Mouse (Mus musculus): ENCODE measurements around the gene Cdca4. TPM values are rescaled to one million over a fixed set of nuclear protein-coding genes. Genes with fewer than 3 reads are reported as not detected.

Gene Cdca4
- polyA plus RNA-seq, 1 experiment from 2014 or later = 206 TPM

GRCm38 (mm10) chr12:112868178-112869087 lies 39.2 kb upstream of the Cdca4 start, which contains the start of gene Gpr132:
TSS of gene Gpr132 (minus strand) at chr12:112868228.
- no peaks in the 10 kb centered on the region for H3K9me3 ChIP-seq (replicated peaks)
- DNase-seq (ENCODE audit: low spot score) = no peak
- H3K4me1 ChIP-seq = peaks cover 18% of the 10 kb centered on the region
- no peak within 1 kb of the TSS for H3K27ac ChIP-seq
- WGBS = 64% methylated on average over 13 of the region's 13 CpGs
- H3K36me3 ChIP-seq = no peaks in the 10 kb centered on the region
- H3K27me3 ChIP-seq (ENCODE audit: low read depth, poor library complexity, severe bottlenecking) = peaks cover 53% of the 10 kb centered on the region
- H3K4me3 ChIP-seq = no peak within 1 kb of the TSS

- Histone ChIP-seq H3K27ac (no peak overlapping the region), H3K4me1 (peaks cover 18% of the 10 kb centered on the region), H3K4me3 (no peak overlapping the region), H3K9me3 (replicated peaks) (no peaks in the 10 kb centered on the region), H3K27me3 (ENCODE audit: low read depth, poor library complexity, severe bottlenecking) (peaks cover 41% of the 10 kb centered on the region), H3K36me3 (no peaks in the 10 kb centered on the region)
- DNase-seq (ENCODE audit: low spot score) = no peak
- 91% methylated on average over 7 of the region's 7 CpGs for WGBS
Observed at GRCm38 (mm10) chr12:112867106-112867674, 38.0 kb upstream of the Cdca4 start.

- no peaks in the 10 kb centered on the region for H3K36me3 ChIP-seq
- no peaks in the 10 kb centered on the region for H3K9me3 ChIP-seq (replicated peaks)
- no peak overlapping the region for H3K27ac ChIP-seq
- DNase-seq (ENCODE audit: low spot score) = no peak
- peaks cover 23% of the 10 kb centered on the region for H3K4me1 ChIP-seq
- no peak overlapping the region for H3K4me3 ChIP-seq
- WGBS = 83% methylated on average over 8 of the region's 8 CpGs
- peaks cover 35% of the 10 kb centered on the region for H3K27me3 ChIP-seq (ENCODE audit: low read depth, poor library complexity, severe bottlenecking)
Observed at GRCm38 (mm10) chr12:112866467-112867080, 37.4 kb upstream of the Cdca4 start.

- 90% methylated on average over 7 of the region's 7 CpGs for WGBS
- DNase-seq (ENCODE audit: low spot score) = no peak
- Histone ChIP-seq H3K4me3 (no peak overlapping the region), H3K4me1 (peaks cover 20% of the 10 kb centered on the region), H3K9me3 (replicated peaks) (no peaks in the 10 kb centered on the region), H3K36me3 (no peaks in the 10 kb centered on the region), H3K27me3 (ENCODE audit: low read depth, poor library complexity, severe bottlenecking) (peaks cover 17% of the 10 kb centered on the region), H3K27ac (no peak overlapping the region)
Observed at GRCm38 (mm10) chr12:112864804-112865203, 35.6 kb upstream of the Cdca4 start.

GRCm38 (mm10) chr12:112861911-112862321 lies 32.7 kb upstream of the Cdca4 start:
- Histone ChIP-seq H3K27me3 (ENCODE audit: low read depth, poor library complexity, severe bottlenecking) (no peaks in the 10 kb centered on the region), H3K9me3 (replicated peaks) (no peaks in the 10 kb centered on the region), H3K36me3 (no peaks in the 10 kb centered on the region), H3K4me3 (no peak overlapping the region), H3K4me1 (peaks cover 12% of the 10 kb centered on the region), H3K27ac (no peak overlapping the region)
- 59% methylated on average over 9 of the region's 9 CpGs for WGBS
- no peak for DNase-seq (ENCODE audit: low spot score)

- Histone ChIP-seq H3K4me1 (peaks cover 12% of the 10 kb centered on the region), H3K27ac (no peak overlapping the region), H3K9me3 (replicated peaks) (no peaks in the 10 kb centered on the region), H3K36me3 (no peaks in the 10 kb centered on the region), H3K4me3 (no peak overlapping the region), H3K27me3 (ENCODE audit: low read depth, poor library complexity, severe bottlenecking) (no peaks in the 10 kb centered on the region)
- DNase-seq (ENCODE audit: low spot score) = no peak
- WGBS = 83% methylated on average over 7 of the region's 7 CpGs
Observed at GRCm38 (mm10) chr12:112860765-112861164, 31.5 kb upstream of the Cdca4 start.

GRCm38 (mm10) chr12:112859930-112860329 lies 30.7 kb upstream of the Cdca4 start:
- no peaks in the 10 kb centered on the region for H3K27me3 ChIP-seq (ENCODE audit: low read depth, poor library complexity, severe bottlenecking)
- no peaks in the 10 kb centered on the region for H3K36me3 ChIP-seq
- H3K4me3 ChIP-seq = no peak overlapping the region
- peaks cover 12% of the 10 kb centered on the region for H3K4me1 ChIP-seq
- H3K27ac ChIP-seq = no peak overlapping the region
- no peak for DNase-seq (ENCODE audit: low spot score)
- H3K9me3 ChIP-seq (replicated peaks) = no peaks in the 10 kb centered on the region
- WGBS = 74% methylated on average over 8 of the region's 8 CpGs

GRCm38 (mm10) chr12:112858581-112859336 lies 29.5 kb upstream of the Cdca4 start:
- Histone ChIP-seq H3K9me3 (replicated peaks) (no peaks in the 10 kb centered on the region), H3K36me3 (no peaks in the 10 kb centered on the region), H3K27ac (no peak overlapping the region), H3K4me3 (no peak overlapping the region), H3K27me3 (ENCODE audit: low read depth, poor library complexity, severe bottlenecking) (no peaks in the 10 kb centered on the region), H3K4me1 (peaks cover 12% of the 10 kb centered on the region)
- WGBS = 88% methylated on average over 9 of the region's 9 CpGs
- no peak for DNase-seq (ENCODE audit: low spot score)

- H3K4me1 ChIP-seq = peaks cover 15% of the 10 kb centered on the region
- no peaks in the 10 kb centered on the region for H3K27me3 ChIP-seq (ENCODE audit: low read depth, poor library complexity, severe bottlenecking)
- 69% methylated on average over 9 of the region's 9 CpGs for WGBS
- no peak overlapping the region for H3K27ac ChIP-seq
- no peak overlapping the region for H3K4me3 ChIP-seq
- H3K36me3 ChIP-seq = no peaks in the 10 kb centered on the region
- no peaks in the 10 kb centered on the region for H3K9me3 ChIP-seq (replicated peaks)
- DNase-seq (ENCODE audit: low spot score) = no peak
Observed at GRCm38 (mm10) chr12:112857021-112857925, 28.1 kb upstream of the Cdca4 start.

- no peaks in the 10 kb centered on the region for H3K9me3 ChIP-seq (replicated peaks)
- 86% methylated on average over 3 of the region's 3 CpGs for WGBS
- no peak overlapping the region for H3K27ac ChIP-seq
- H3K4me1 ChIP-seq = peaks cover 9% of the 10 kb centered on the region; the same call in 1 of the 2 replicates
- H3K27me3 ChIP-seq (ENCODE audit: low read depth, poor library complexity, severe bottlenecking) = no peaks in the 10 kb centered on the region
- DNase-seq (ENCODE audit: low spot score) = no peak
- H3K36me3 ChIP-seq = no peaks in the 10 kb centered on the region
- no peak overlapping the region for H3K4me3 ChIP-seq
Observed at GRCm38 (mm10) chr12:112856338-112856737, 27.1 kb upstream of the Cdca4 start.

- H3K9me3 ChIP-seq (replicated peaks) = no peaks in the 10 kb centered on the region
- H3K4me1 ChIP-seq = peaks cover 3% of the 10 kb centered on the region; the same call in 1 of the 2 replicates
- H3K36me3 ChIP-seq = no peaks in the 10 kb centered on the region
- no peaks in the 10 kb centered on the region for H3K27me3 ChIP-seq (ENCODE audit: low read depth, poor library complexity, severe bottlenecking)
- 79% methylated on average over 7 of the region's 7 CpGs for WGBS
- no peak overlapping the region for H3K4me3 ChIP-seq
- no peak for DNase-seq (ENCODE audit: low spot score)
- H3K27ac ChIP-seq = no peak overlapping the region
Observed at GRCm38 (mm10) chr12:112854610-112855333, 25.5 kb upstream of the Cdca4 start.
